Mouse (Mus musculus) hindlimb bud, embryonic 11.5 days (tissue): Measurements from ENCODE around the gene Cds2.
"Not testable (repeated sequence)": the region's sequence is repeated elsewhere in the genome, so short reads cannot be mapped to it uniquely, and the experiment has no call there.

Experiments
- DNase-seq: peaks from one replicate; pipeline ENCODE4 v3.0.0-alpha.2; 2012; ENCODE audit warnings: low read depth, low spot score; ENCODE audit errors: extremely low spot score

Gene Cds2

DNA sequence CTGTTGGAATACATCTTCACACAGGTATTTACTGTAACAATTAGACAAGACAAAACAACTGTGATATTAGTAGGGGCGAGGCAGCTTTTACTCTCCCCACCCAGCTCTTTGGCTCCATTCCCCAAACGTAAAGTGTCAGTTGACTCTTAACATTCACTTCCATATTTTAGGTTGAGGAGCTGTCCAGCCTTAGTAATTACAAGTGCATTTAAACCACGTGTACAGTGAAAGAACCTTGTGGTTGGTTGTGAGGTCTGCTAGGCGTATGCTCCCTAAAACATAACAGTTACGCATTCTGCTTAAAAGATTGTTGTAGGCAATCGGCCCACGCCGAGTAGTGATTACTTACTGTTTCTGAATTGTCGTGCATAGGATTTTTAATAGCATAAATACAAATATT lies 2.2 kb downstream of the Cds2 start:
- DNase-seq, result no peak

DNA sequence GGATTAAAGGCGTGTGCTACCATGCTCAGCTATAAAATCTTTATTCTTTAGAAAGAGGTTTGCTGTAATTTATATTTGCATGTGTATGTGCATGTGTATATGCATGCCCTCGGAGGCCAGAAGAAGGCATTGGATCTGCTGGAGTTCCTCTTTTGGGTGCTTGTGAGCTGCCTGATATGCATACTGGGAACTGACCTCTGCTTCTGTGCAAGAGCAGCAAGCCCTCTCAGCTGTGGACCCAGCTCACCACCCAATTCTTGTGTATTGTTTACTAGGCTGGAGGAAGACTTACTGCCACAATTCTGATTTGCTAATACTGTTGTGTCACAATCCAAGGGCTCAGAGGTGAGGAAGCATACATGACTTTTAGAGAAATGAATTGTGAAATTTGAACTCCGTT lies 3.1 kb downstream of the Cds2 start:
- DNase-seq, result no peak

DNA sequence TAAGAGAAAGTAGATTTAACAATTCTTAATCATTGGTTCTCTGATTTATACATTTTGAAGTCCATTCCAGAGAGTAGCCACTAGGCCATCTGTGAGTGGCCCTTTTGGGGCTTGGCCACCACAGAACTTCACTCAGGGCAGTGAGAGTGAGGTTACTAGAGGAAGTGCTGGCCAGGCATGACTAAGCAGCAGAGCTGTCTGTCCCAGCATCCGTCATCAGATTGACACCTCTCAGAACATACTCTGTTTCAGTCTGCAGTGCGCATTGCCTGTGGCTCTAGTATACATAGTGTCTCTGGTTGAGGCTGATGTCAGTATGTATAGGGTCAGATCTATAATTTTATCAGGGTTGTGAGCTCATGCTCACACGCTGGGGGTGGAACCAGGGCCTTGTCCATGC lies 6.3 kb downstream of the Cds2 start:
- DNase-seq, result no peak

DNA sequence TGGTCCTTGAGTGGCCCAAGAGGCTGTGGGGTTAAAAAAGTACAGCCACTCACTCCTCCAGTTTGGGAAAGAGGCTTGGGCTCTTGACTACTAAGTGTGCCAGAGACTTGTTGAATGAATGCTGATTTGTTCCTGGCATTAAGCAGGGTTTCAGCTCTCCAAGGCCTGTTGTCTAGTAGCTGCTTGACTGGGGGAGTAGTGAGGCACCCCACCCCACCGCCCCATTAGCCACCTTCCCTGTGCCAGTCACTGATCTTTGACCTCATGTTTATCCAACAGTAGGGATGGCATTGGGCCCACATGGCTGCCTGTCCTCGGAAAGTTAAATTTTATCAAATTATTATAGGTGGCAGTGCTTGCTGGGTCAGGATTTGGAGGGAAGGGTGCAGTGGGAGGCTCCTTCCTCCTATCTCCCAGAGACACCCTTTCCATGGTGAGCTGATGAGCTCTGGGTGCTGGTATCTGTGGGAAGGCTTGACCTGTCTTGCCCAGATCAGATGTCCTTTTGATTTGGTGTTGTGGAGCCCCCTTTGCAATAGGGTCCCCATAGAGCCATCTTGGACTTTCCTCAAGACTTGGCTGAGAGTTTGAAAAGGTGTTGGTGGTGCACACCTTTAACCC lies 7.5 kb downstream of the Cds2 start:
- DNase-seq, result no peak

DNA sequence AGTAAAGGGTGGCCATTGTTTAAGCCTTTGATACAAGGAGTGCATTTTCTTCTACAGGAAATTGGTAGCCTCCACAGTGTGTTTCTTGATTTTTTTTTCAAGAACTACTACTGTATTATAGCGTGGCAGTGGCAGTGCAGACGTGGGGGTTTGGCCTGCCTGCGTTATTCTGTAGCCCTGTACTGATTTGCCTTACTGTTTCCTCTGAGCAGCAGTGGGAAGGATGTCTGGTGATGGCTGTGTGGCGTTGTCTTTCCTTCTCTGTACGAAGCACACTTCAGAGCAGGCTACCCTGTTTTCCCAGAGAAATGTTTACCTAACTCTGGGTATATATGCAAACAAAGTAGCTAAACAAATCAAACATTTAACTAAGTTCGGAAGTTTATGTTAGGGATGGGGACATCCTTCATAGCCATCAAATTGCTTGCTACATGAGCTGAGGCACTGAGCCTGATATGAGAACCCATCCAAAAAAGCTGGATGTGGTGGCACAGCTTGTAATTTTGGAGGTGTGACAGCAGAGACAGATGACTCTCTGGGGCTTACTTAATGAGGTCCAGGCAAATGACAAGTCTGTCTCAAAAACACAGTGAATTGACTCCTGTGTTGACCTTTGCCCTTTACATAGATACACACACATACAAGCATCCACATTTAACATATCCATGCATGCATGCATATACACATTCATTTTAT lies 9.9 kb downstream of the Cds2 start:
- DNase-seq, result no peak

DNA sequence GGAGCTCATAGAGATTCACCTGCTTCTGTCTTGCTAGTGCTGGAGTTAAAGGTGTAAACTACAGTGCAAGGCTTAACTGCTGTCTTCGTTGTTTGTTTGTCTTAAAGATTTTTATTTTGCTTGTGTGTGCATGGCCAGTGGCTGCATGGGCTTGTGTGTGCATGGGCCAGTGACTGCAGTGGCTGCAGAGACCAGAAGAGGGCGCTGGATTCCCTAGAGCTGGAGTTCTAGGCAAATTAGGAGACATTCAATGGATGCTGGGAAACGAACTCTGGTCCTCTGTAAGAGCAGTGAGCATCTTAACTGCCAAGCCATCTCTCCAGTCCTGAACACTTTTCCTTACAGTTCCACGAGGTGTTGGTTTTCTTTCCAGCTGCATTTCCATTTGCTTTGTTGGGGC lies 12.6 kb downstream of the Cds2 start:
- no peak for DNase-seq

DNA sequence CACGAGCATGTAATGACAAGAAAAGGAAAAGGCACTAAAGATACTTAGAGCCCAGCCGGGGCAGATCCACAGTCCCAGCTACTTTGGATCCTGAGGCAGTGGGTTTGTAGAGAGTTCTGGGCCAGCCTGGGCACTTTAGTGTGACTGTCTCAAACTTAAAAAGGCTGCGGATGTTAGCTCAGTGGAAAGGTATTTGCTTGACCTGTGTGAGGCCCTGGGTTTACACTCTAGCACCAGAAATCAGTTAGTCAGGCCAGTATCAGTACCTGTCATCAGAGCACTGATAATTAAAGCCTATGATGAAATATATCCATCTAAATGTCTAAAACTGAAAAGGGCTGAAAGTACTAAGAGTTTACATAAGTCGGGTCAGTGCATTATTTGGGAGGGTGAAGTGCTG lies 13.3 kb downstream of the Cds2 start:
- no peak for DNase-seq

DNA sequence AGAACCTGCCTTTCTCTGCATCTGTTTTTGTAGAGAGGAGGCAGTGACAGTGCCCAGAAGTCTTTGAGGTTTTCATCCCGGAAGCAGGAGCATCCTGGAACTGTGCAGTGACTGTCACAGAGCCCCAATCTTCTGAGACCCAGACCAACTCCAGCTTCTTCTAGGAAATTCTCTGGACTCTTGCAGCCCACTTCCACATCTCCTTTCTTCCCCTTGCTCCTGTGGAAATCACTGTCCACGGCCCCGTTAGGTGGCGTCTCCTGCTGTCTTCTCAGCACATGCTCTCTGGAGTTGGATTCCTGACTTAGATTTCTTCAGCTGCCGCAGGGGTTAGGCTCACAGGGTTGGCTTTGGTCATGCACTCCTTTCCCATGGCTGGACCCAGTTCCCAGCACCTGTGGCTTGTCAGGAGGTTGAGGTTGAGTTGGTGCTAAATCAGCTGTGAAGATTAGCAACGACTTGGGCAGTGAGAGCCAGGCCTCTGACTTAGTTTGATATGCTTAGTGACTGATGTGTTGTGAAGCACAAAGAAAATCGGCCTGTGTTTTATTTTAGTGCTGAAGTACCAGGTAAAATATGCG lies 15.4 kb downstream of the Cds2 start:
- no peak for DNase-seq

DNA sequence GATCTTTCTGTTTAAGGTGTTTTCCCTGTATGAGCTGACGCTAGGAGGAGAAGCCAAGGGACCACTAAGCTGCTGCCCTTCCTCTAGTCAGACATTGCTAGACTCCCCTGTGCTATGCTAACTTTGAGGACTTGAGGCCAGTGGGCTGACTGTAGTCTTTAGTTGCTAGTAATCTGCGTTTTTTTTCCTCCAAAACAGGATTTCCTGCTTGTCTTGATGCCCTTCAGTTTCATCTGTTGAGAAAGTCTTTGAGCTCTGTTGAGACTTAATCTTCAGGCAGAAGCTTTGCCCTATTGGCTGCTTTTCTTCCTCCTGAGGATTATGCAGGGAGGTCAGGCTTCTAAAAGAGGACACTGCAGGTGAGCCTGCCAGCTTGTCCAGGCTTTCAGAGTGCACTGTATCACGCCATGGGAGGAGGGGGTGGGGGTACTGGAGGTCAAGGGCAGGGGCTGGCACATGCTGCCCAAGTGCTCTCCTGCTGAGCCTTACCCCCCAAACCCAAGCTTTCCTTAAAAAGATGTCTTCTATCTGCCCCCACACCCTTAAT lies 16.5 kb downstream of the Cds2 start:
- DNase-seq, result no peak

DNA sequence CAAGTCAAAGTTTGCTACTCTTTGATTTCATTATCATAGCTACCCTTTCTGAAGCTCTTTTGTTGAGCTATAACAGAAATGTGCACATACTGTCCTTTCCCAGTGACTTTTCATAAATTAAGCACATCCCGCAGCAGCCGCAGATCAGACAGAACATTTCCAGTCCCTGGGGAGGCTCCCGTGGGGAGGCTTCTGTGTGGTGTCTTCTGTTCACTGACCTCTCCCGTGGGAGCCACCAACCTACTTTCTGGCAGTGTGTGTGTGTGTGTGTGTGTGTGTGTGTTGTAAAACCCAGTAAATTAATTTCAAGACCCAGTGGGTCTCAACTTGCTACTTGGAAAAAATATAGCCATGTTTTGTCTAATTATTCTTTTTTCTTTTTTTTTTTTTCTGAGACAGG lies 17.0 kb downstream of the Cds2 start:
- DNase-seq, result no peak

DNA sequence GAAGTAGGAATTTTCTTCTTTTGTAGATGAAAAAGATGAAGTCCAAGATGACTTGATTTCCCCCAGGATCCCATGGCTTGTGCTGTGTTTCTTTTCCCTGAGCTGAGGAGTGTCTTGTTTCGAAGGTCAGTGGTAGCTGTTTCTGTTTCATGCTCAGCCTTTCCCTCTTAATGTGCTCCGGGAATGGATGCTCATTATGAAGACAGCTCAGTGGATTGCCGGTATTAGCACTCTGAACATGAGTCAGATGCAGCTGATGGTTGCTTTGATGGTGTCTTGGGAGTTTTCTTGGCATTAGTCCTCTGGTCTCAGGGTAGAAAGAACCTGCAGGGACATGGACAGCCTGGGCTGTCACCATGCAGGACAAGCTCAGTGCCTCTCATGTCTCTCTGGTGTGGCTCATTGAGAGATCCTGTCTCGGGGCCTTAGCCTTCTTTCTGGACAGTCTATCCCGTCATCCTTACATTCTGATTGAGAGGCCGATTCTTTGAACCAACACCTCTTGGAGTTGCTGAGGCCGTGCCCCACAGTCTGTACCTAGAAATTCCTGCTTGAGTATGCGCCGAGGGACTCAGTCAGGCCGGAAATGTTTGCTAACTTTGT lies 17.7 kb downstream of the Cds2 start:
- DNase-seq, result no peak

DNA sequence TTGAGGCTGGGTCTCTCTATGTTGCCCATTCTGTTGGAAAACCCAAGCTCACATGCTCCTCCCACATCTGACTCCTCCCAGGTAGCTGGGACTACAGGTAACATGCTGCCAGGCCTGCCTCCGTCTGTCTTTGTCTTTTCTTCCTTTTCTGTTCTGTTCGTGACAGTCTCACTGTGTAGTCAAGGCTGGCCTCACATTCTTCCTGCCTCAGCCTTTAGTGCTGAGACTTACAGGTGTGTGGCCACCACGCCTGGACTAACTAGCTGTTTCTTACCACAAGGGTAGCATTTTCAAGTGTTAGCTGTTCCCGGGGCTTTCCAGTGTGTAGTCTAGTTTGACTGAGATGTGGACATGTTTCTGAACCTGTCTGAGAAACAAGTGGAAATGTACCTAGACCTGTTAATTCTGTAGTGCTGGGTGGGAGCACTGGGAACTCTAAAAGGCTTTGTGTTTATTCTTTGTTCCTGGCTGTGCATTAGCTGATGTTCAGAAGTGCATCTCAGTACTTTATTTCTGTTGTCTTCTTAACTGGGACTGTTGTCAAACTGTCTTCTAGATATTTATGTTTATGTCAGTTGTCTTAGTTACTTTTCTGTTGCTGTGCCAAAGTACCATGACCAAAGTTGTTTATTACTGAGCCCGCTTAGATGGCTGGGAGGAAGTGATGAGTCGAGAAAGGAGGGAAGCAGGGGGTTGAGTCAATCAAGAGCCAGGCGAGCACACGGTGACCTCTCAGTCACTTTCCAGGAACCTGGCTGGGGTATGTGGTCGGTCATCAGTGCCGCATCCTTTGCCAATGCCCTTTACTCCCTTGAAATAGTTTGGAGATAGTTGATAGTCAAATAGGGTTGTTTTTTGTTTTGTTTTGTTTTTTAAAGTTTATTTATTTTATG lies 18.9 kb downstream of the Cds2 start:
- no peak for DNase-seq

DNA sequence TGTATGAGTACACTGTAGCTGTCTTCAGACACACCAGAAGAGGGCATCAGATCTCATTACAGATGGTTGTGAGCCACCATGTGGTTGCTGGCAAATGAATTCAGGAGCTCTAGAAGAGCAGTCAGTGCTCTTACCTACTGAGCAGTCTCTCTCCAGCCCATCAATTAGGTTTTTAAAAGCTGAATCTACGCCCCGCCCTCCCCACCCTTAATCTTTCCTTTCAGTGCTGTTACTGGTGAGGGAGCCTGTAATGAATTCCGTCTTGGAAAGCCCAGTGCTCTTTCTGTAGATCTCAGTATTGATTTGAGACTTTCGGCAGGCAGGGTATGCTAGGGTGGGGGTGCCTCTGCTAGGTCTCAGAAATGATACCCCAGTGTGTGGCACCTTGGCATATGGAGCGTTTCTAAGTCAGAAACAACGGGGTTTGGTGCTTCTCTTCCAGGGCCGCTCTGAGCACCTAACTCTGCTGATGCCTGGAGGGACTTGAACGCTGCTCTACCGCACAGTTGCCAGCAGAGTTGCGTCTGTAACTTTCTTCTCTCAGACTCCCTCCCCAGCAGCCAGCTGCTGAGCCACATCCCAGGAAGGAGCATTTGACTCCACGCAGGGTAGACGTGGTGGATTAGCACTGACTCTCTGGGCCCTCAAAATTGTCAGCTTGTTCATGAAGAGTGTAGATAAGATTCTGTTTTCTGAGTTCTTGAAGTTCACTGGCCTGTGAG lies 19.7 kb downstream of the Cds2 start:
- no peak for DNase-seq

DNA sequence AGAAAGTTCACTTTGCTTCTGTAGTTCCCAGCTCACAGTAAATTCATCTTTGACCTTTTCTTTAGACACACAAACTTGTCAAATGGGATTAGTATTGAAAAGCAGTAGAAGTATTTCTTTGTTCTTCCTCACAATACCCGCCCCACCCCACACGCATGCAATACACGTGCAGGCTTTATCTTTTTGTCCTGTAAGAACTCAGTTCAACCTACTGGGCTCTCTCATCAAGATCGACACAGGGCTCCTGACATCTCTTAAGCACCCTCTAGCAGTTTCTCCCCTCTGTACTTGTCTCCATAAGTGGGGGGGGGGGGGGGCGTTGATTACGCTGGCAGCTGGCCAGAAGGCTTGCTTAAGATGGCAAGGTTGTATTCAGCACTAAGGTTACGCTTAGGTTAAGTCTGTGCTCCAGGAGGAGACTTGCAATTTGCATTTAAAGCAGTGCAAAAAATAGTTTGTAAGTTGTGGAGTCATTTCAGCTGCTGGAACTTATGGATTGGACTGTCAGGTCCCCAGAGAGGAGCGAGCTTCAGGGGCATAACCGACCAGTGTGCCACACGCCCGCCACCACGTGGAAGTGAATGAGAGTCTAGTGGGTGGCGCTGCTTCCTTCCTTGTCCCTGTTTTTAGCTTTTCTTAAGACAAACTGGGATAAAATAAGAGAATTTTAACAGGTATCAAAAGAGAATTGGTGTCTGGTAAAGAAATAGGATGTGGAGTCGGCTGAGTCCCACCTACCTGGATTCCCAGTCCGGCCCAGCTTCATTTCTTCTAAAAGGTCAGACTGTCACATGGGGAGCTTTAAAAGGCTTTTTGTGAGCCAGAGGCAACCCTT lies 20.5 kb downstream of the Cds2 start:
- DNase-seq, result no peak

DNA sequence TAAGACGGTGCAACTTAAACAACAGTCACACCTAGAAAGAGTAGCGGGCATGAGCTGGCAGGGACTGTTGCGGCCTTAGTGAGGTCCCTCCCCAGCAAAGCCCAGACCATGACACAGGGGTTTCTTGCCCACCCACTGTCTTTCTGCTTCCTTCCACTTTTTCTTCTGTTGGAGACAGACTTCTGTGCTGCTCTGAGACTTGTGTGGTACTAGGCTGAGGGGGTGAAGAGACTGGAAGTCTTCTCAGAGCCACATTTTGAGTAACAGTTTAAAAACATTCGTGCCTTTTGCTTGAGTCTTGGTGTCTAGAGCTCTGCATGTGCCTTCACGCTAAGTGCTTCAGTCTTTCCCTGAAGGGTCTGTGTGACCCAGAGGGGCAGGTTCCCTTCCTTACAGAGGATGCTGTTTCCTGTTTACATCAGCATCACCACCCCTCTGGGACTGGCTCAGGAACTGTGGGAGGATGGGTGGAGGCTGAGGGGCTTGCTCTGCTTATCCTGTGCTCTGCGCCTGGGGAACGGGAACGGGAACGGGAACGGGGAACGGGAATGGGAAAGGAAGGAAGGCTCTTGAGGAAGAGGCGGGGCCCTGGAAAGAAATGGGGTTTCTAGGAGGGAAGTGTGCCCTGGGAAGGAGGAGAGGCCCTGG lies 21.7 kb downstream of the Cds2 start:
- DNase-seq, result no peak

DNA sequence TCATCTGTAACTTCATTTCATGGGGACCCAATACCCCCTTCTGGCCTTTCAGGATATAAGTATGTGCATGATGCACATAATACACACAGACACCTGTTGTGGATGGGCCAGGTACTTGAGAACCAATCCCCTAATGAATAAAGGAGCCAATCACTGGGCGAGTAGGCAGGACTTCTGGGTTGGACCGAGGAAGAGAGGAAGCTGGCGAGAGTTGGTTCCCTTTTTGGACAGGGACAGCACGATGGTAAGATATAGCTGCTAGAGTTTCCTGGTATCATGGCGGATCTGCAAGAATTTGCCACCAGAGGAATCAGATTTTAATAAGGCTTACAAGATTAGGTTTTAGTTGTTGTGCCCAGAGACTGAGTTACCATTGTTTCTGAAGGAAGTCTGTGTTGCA lies 22.8 kb downstream of the Cds2 start:
- not testable (repeated sequence) for DNase-seq

DNA sequence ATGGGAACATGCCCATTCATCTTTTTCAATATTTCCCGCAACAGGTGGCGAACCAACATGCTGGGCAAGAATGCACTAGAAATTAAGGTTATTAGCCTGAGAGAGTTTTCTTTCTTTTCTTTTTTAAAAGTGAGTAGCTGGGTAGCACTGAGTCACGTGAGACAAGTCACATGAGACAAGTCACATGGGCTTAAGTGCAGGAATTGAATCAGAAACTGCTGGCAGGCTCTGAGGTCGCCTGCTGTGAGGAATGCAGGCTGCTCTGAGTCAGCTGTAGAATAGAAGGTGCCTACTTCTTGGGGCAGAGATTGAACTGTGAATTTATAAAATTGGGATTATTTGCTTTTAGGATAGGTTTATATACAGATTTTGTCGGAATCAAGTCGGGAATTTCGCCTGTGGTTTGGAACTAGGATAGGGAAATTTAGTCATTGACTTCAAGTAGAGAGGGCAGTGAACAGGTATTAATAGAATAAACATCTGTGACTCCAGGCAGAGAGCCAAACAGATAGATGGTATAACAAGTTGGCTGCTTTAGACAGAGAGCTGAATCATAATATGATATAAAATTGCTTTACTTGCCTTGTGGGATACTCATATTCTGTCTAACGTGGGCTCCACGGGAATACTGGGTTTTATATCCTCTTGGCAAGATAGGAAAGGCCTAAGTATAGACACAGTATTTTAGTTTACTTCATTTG lies 23.6 kb downstream of the Cds2 start:
- DNase-seq, result no peak

DNA sequence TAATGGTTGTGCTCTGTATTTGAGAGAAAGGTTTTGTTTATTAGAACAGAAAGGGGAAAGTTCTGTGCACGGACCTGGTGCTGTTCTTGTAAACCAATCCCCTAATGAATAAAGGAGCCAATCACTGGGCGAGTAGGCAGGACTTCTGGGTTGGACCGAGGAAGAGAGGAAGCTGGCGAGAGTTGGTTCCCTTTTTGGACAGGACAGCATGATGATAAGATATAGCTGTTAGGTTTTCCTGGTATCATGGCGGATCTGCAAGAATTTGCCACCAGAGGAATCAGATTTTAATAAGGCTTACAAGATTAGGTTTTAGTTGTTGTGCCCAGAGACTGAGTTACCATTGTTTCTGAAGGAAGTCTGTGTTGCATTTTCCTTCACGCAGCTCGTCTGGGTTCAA lies 26.3 kb downstream of the Cds2 start:
- not testable (repeated sequence) for DNase-seq
